In genomic region chr15:84108899-84109298, GRCm38 (mm10) we compare ENCODE assay signal across 11 mouse cellular contexts. TPM values are rescaled to one million over a fixed set of nuclear protein-coding genes. Genes with fewer than 3 reads are reported as not detected.
DNase-seq lines count a peak whose midpoint lies in the region; ATAC-seq lines count a peak whose summit lies in the region.
"Had no signal": no experiment of that assay in that cellular context is flagged by ENCODE, and none has a peak within 500 bp of the region (broad histone marks: within the 10 kb centered on the region; RNA-seq: fewer than 3 reads in every experiment).

No protein-coding gene starts in this region.

- no peaks in the 10 kb centered on the region for H3K9me3 ChIP-seq in intestine, embryonic 15.5 days

- H3K36me3 ChIP-seq in intestine, embryonic 15.5 days, result no peaks in the 10 kb centered on the region

- peaks cover 26% of the 10 kb centered on the region for H3K27me3 ChIP-seq in intestine, embryonic 15.5 days (replicated peaks)

- H3K27ac ChIP-seq in intestine, embryonic 15.5 days, result no peak overlapping the region

- no peak overlapping the region for H3K4me2 ChIP-seq in intestine, embryonic 15.5 days (replicated peaks)

- WGBS in intestine, embryonic 15.5 days, result 5% methylated on average over 13 of the region's 13 CpGs

- H3K9ac ChIP-seq in intestine, embryonic 15.5 days, result no peak overlapping the region

- H3K4me1 ChIP-seq in intestine, embryonic 15.5 days (replicated peaks), result peaks cover 8% of the 10 kb centered on the region; the same call in 1 of the 2 replicates

- H3K4me3 ChIP-seq in intestine, embryonic 15.5 days (replicated peaks), result no peak overlapping the region

- peak; percentile 69 for DNase-seq in kidney, postnatal 10 days
- no peak for DNase-seq in kidney, adult 18-20 months
- DNase-seq in ES-CJ7 (ENCODE audit: low read depth, low spot score), result peak; percentile 28
- DNase-seq in NIH3T3 (ENCODE audit: low read depth), result peak; percentile 54
- peak; percentile 14 for DNase-seq in induced T-regulatory cell, adult 2 months (ENCODE audit: low read depth)
- no peak for DNase-seq in left cerebral cortex, adult 18-20 months (ENCODE audit: low spot score in 2 of 2)
- DNase-seq: gastrocnemius, postnatal 14 days had no signal

- ATAC-seq in intestine, embryonic 15.5 days, result no peak

RNA-seq across cellular contexts. Expression of gene Sult4a1, which starts 3.3 kb away (rescaled TPM):
- polyA plus RNA-seq in intestine, embryonic 15.5 days (2015; fragmentation: Nextera tagmentation; extraction: Ambion mirVana), result 4.7 and 6.1 TPM in 2 replicates
- total RNA-seq in left cerebral cortex, adult 18-20 months (2021), result 100 to 1,000 TPM; 449 to 474 TPM

RNA-seq across cellular contexts. Expression of gene Pnpla5, which starts 14.1 kb away (rescaled TPM):
- not detected in 2 replicates for polyA plus RNA-seq in intestine, embryonic 15.5 days (2015; fragmentation: Nextera tagmentation; extraction: Ambion mirVana)
- not detected for total RNA-seq in left cerebral cortex, adult 18-20 months (2021)
- total RNA-seq: gastrocnemius, postnatal 14 days had no signal
- polyA plus RNA-seq: neural tube, embryonic 14.5 days; testis, adult 2 months had no signal

RNA-seq across cellular contexts. Expression of gene Efcab6, which starts 43.7 kb away (rescaled TPM):
- 0.05 and 0.10 TPM in 2 replicates for polyA plus RNA-seq in intestine, embryonic 15.5 days (2015; fragmentation: Nextera tagmentation; extraction: Ambion mirVana)
- total RNA-seq in left cerebral cortex, adult 18-20 months (2021), result 10 to 100 TPM; 12.3 to 14.1 TPM
- polyA plus RNA-seq: liver, embryonic 16.5 days had no signal

RNA-seq across cellular contexts. Expression of gene Pnpla3, which starts 58.7 kb away (rescaled TPM):
- 0.46 and 1.2 TPM in 2 replicates for polyA plus RNA-seq in intestine, embryonic 15.5 days (2015; fragmentation: Nextera tagmentation; extraction: Ambion mirVana)
- total RNA-seq in left cerebral cortex, adult 18-20 months (2021), result 10 to 100 TPM in 1 of 2 experiments, 1 to 10 TPM in 1; 7.9 to 13.6 TPM

Comparison
In these comparisons a context has a peak if more than half of its experiments do, and no peak if none do; other contexts are left out.
1. DNase-seq: peak in kidney, postnatal 10 days (single experiment), ES-CJ7 (single experiment), NIH3T3 (single experiment) and induced T-regulatory cell, adult 2 months (single experiment); none in kidney, adult 18-20 months (single experiment) and left cerebral cortex, adult 18-20 months (0 of 2).